Mouse (Mus musculus) liver, adult 2 months (tissue): ENCODE measurements around the gene Syt8. TPM values are rescaled to one million over a fixed set of nuclear protein-coding genes. Genes with fewer than 3 reads are reported as not detected.

Experiments used
- DNase-seq: peaks from one replicate; pipeline ENCODE4 v3.0.0-alpha.2; 2011; ENCODE audit warnings: low read depth, low spot score; ENCODE audit errors: extremely low read depth
- H3K27ac ChIP-seq: fragments of 200-500 bp; replicated peaks from 2 replicates; pipeline ENCODE4 v1.5.1; 2012; ENCODE audit warnings: low read depth, mild to moderate bottlenecking, control low read depth, inconsistent platforms, low read length; ENCODE audit not compliant: insufficient read depth
- H3K27me3 ChIP-seq: fragments of 200-500 bp; 2 replicates; pipeline ENCODE4 v1.6.1; 2012; ENCODE audit warnings: mild to moderate bottlenecking, moderate library complexity, low read length, inconsistent platforms; ENCODE audit not compliant: control insufficient read depth, insufficient read depth
- H3K36me3 ChIP-seq: fragments of 200-500 bp; 2 replicates; pipeline ENCODE4 v1.6.1; 2012; ENCODE audit warnings: low read length, inconsistent platforms; ENCODE audit not compliant: control insufficient read depth, insufficient read depth
- H3K4me1 ChIP-seq: fragments of 200-500 bp; 2 replicates; pipeline ENCODE4 v1.6.1; 2011; ENCODE audit warnings: low read length; ENCODE audit not compliant: control insufficient read depth, insufficient read depth
- H3K4me3 ChIP-seq: fragments of 200-500 bp; 2 replicates; pipeline ENCODE4 v1.5.1; 2011; ENCODE audit warnings: low read depth, mild to moderate bottlenecking, control low read depth, low read length, moderate library complexity; ENCODE audit not compliant: insufficient read depth
- H3K79me2 ChIP-seq: fragments of 200-500 bp; 2 replicates; pipeline ENCODE4 v1.6.1; 2012; ENCODE audit warnings: inconsistent platforms, mild to moderate bottlenecking, low read length, moderate library complexity; ENCODE audit not compliant: control insufficient read depth, insufficient read depth
- H3K9ac ChIP-seq: fragments of 200-500 bp; 2 replicates; pipeline ENCODE4 v1.6.1; 2012; ENCODE audit warnings: low read depth, mild to moderate bottlenecking, control low read depth, inconsistent platforms, low read length
- CTCF ChIP-seq: fragments of 200-500 bp; IDR thresholded peaks from 2 replicates; pipeline ENCODE4 v1.5.1; 2011; ENCODE audit warnings: low read depth, low read length, control low read depth
- POLR2A ChIP-seq: fragments of 200-500 bp; IDR thresholded peaks from 2 replicates; pipeline ENCODE4 v1.6.1; 2011; ENCODE audit warnings: low read length, control low read depth; ENCODE audit not compliant: insufficient read depth; ENCODE audit errors: extremely low read depth
- WGBS: fragments of 180-500 bp; shearing (Covaris S2); methylation state at CpG from one replicate; pipeline ENCODE4 v1.1.7; 2018; 5-methylcytosine and 5-hydroxymethylcytosine counted together
- polyA plus RNA-seq: library from polyadenylated mRNA; depleted of rRNA; stranded (reverse); fragments of >200 nt; gene quantifications from 2 replicates; pipeline ENCODE4 v1.2.3, GENCODE M21; 2012
- total RNA-seq: library from RNA; depleted of rRNA; stranded (reverse); fragments of >200 nt; gene quantifications from 2 replicates; pipeline ENCODE4 v1.2.3, GENCODE M21; 2014

The Syt8 gene
- total and polyA plus RNA-seq, 2 experiments, result not detected

DNA sequence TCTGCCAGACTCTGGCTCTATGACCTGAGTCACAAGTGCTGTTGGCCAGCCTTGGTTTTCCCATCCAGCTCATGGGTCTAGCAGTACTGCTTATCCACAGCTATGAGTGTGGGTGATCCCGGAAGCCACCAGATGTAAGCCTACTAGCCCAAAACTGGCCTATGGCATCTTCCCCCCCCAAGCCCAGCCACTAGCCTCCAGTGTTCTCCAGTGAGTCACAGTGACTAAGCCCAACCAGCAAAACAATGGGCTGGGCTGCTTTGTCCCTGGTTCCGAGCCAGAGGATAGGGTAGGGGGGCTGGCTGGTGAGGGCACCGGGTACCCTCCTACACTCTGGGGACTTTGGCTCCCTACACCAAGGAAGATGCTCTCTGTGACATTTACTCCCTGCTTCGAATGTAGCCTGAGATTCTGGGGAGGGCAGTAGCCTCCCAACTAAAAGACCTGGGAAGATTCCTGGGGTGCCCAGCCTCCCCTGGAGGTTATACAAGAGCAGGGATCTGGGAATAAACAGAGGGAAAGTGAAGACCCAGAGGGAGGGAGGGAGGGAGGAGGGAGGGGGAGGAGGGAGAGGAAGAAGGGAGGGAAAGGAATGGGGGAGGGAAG lies 36.3 kb downstream of the Syt8 start:
- Histone ChIP-seq H3K79me2 (no peaks in the 10 kb centered on the region), H3K4me3 (no peak overlapping the region), H3K4me1 (no peaks in the 10 kb centered on the region), H3K27ac (no peak overlapping the region), H3K27me3 (no peaks in the 10 kb centered on the region), H3K36me3 (no peaks in the 10 kb centered on the region), H3K9ac (no peak overlapping the region)
- TF ChIP-seq POLR2A (no peak), CTCF (no peak)
- DNase-seq, result no peak
- 33% methylated on average over 4 of the region's 4 CpGs for WGBS

DNA sequence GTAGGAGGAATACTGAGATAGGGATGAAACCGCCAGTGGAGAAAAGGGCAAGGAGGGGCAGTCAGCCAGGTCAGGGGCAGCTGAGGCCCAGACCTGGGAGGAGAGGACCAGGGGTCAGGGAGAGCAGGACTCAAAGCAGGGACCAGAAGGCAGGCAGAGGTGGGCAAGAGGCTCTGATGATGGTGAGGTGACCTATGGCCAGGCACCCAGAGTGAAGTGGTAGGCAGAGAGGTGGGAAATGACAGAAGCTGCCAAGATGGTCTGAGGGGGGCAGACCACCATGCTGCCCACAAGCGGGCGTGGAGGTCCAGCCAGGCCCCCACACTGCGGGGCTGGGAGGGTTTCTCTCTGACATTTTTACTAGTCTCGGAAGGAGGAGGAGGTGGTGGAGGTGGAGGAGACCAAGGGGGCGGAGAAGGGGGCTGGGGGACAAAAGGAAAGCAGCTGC lies 36.8 kb downstream of the Syt8 start:
- H3K79me2 ChIP-seq, result no peaks in the 10 kb centered on the region
- no peaks in the 10 kb centered on the region for H3K4me1 ChIP-seq
- H3K27me3 ChIP-seq, result no peaks in the 10 kb centered on the region
- H3K9ac ChIP-seq, result no peak overlapping the region
- no peak overlapping the region for H3K4me3 ChIP-seq
- H3K36me3 ChIP-seq, result no peaks in the 10 kb centered on the region
- no peak for DNase-seq
- no peak overlapping the region for H3K27ac ChIP-seq
- WGBS, result 86% methylated on average over 6 of the region's 6 CpGs
- TF ChIP-seq POLR2A (no peak), CTCF (no peak)

DNA sequence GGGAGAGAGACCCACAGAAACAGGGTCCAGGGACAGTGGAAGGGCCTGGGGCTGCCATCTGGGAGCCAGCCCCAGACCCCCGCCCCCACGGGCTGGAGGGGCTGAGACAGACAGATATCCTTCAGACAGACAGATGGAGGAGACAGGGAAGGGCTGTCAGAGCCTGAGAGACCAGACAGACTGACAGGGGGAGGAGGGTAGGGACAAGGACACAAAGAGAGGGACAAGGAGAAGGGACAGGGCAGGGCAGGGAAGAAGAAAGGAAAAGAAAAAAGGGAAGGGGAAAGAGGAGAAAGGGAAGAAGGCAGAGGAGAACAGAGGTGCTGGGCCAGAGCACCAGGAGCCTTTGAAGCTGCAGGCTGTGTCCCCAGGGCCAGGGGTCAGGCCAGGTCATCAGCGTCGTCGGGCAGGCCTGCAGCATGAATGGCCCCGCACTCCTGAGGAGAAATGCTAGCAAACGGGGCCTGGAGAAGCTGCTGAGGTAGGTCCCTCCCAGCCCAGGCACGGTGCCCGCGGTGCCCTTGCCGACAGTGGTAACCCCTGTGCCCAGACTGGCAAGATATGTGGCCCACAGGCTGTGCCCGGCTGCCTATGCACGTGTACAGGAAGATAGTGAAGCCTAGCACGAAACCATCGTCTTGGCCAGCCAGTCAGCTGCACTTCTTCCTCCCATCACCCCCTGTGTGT lies 37.4 kb downstream of the Syt8 start:
- H3K4me3 ChIP-seq, result no peak overlapping the region
- WGBS, result 60% methylated on average over 15 of the region's 15 CpGs
- TF ChIP-seq POLR2A, result no peak
- no peak for TF ChIP-seq CTCF
- no peak overlapping the region for H3K9ac ChIP-seq
- no peaks in the 10 kb centered on the region for H3K27me3 ChIP-seq
- no peak for DNase-seq
- H3K4me1 ChIP-seq, result no peaks in the 10 kb centered on the region; the same call in 1 of the 2 replicates
- no peaks in the 10 kb centered on the region for H3K79me2 ChIP-seq
- H3K36me3 ChIP-seq, result no peaks in the 10 kb centered on the region
- H3K27ac ChIP-seq, result no peak overlapping the region

DNA sequence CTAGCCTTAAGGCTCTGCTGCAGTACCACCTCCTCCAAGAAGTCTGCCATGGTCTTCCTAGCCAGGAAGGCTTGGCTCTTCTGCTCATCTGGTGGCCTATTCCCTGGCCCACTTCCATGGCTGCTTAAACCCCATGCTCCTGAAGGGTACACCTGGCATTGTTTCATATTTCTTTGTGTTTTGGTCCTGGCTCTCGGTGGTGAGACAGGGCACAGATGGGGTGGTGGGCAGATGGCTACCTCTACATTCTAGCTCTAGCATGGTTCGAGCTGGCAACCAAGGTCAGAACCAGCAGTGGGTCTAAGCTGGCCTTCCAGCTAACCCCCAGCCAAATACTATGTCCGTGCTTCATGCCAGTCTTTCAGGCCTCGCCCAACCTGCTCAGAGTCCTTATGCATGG lies 38.3 kb downstream of the Syt8 start:
- TF ChIP-seq CTCF (no peak), POLR2A (no peak)
- WGBS, result 97% methylated on average over 4 of the region's 4 CpGs

DNA sequence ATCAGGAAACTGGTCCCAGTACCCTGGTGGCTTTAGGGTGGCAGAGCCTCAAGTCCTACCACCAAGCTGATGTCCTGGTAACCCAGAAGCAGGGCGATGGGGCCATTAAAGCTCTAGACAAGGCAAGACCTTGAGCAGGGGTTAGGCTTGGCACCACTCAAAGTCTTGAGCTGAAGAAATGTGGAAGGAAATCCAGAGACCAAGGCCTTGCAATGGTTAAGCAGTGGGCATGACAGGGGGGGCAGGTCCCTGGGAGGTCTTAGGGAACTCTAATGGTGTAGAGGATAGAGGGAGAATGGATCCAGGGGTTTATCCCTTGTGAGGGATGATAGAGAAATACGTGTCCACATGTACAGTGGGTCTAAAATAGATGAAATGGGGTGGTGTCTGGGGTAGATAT lies 38.8 kb downstream of the Syt8 start:
- no peak for DNase-seq
- Histone ChIP-seq H3K27ac (no peak overlapping the region), H3K4me3 (no peak overlapping the region), H3K27me3 (no peaks in the 10 kb centered on the region), H3K9ac (no peak overlapping the region), H3K4me1 (no peaks in the 10 kb centered on the region; the same call in 1 of the 2 replicates), H3K79me2 (no peaks in the 10 kb centered on the region), H3K36me3 (no peaks in the 10 kb centered on the region)
- WGBS, result 87% methylated on average over 2 of the region's 2 CpGs
- no peak for TF ChIP-seq POLR2A
- TF ChIP-seq CTCF, result no peak

More for the DNA sequence above, 38.3 kb downstream of the Syt8 start:
- H3K4me1 ChIP-seq, result no peaks in the 10 kb centered on the region; the same call in 1 of the 2 replicates
- no peak overlapping the region for H3K9ac ChIP-seq
- no peaks in the 10 kb centered on the region for H3K79me2 ChIP-seq
- H3K27ac ChIP-seq, result no peak overlapping the region
- H3K36me3 ChIP-seq, result no peaks in the 10 kb centered on the region
- no peak for DNase-seq
- H3K4me3 ChIP-seq, result no peak overlapping the region
- H3K27me3 ChIP-seq, result no peaks in the 10 kb centered on the region

DNA sequence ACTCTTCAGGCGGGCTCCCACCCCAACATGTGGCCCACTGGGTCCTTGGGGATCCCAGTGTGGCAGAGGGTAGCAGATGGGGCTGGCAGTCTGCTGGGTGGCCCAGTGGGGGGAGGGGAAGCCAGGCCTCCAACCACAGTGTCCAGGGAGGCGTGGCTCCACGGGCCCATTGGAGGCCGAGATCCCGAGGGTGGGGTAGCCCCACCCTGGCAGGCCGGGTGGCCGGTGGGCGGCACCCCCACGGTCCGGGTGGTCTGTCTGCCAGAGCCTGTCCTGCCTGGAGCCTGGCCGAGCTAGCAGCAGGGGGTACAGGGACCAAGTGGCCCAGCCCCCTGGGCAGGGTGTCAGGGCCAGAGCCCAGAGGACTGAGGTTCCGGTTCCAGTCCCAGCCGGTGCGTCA lies 40.1 kb downstream of the Syt8 start:
- no peak overlapping the region for H3K4me3 ChIP-seq

More for the DNA sequence above, 40.1 kb downstream of the Syt8 start:
- Histone ChIP-seq H3K27me3 (no peaks in the 10 kb centered on the region), H3K27ac (no peak overlapping the region), H3K36me3 (no peaks in the 10 kb centered on the region), H3K79me2 (no peaks in the 10 kb centered on the region), H3K9ac (no peak overlapping the region), H3K4me1 (no peaks in the 10 kb centered on the region; the same call in 1 of the 2 replicates)
- WGBS, result 85% methylated on average over 14 of the region's 14 CpGs
- no peak for TF ChIP-seq POLR2A
- TF ChIP-seq CTCF, result no peak
- no peak for DNase-seq
